Mouse (Mus musculus) cerebellum, adult 9-11 months (tissue): Measurements from ENCODE around the gene Grin2c.

ENCODE experiments used
- DNase-seq: peaks from one replicate; pipeline ENCODE4 v3.0.0; 2022

Grin2c gene

GRCm38 (mm10) chr11:115267061-115267883 is at the start of gene Grin2c:
Grin2c (minus strand) TSS chr11:115267243.
- DNase-seq, result peak; percentile 76

- DNase-seq, result no peak
These were observed 47.2 kb upstream of the Grin2c start for GRCm38 (mm10) chr11:115314249-115314648.

- no peak for DNase-seq
These were observed 41.7 kb upstream of the Grin2c start for GRCm38 (mm10) chr11:115308781-115309180.

- no peak for DNase-seq
These were observed 39.8 kb upstream of the Grin2c start, which contains the start of gene Otop2 for GRCm38 (mm10) chr11:115306863-115307262. Otop2 (plus strand) TSS chr11:115307163.

- DNase-seq, result no peak
These were observed 36.1 kb upstream of the Grin2c start for GRCm38 (mm10) chr11:115303167-115303566.

GRCm38 (mm10) chr11:115301351-115301750 is 34.3 kb upstream of the Grin2c start:
- DNase-seq, result no peak

GRCm38 (mm10) chr11:115300745-115301144 is 33.7 kb upstream of the Grin2c start:
- DNase-seq, result no peak

GRCm38 (mm10) chr11:115298160-115298559 is 31.1 kb upstream of the Grin2c start:
- peak; percentile 22 for DNase-seq

- peak; percentile 94 for DNase-seq
These were observed 30.3 kb upstream of the Grin2c start, which contains the start of gene Fads6 for GRCm38 (mm10) chr11:115297214-115297826. Fads6 (minus strand) TSS chr11:115297663.

GRCm38 (mm10) chr11:115296471-115297210 is 29.6 kb upstream of the Grin2c start:
- peak; percentile 85 for DNase-seq

GRCm38 (mm10) chr11:115295939-115296338 is 28.9 kb upstream of the Grin2c start:
- DNase-seq, result peak; percentile 39

GRCm38 (mm10) chr11:115292631-115293375 is 25.8 kb upstream of the Grin2c start:
- no peak for DNase-seq

GRCm38 (mm10) chr11:115291503-115291902 is 24.5 kb upstream of the Grin2c start:
- peak; percentile 25 for DNase-seq

GRCm38 (mm10) chr11:115290919-115291318 is 23.9 kb upstream of the Grin2c start:
- DNase-seq, result no peak

GRCm38 (mm10) chr11:115290314-115290713 is 23.3 kb upstream of the Grin2c start:
- no peak for DNase-seq

GRCm38 (mm10) chr11:115289885-115290284 is 22.8 kb upstream of the Grin2c start:
- DNase-seq, result peak; percentile 39

- no peak for DNase-seq
These were observed 21.3 kb upstream of the Grin2c start for GRCm38 (mm10) chr11:115288305-115288704.

- peak; percentile 58 for DNase-seq
These were observed 20.3 kb upstream of the Grin2c start for GRCm38 (mm10) chr11:115287386-115287785.

- peak; percentile 44 for DNase-seq
These were observed 19.4 kb upstream of the Grin2c start for GRCm38 (mm10) chr11:115286201-115286993.

- DNase-seq, result peak; percentile 8
These were observed 18.2 kb upstream of the Grin2c start for GRCm38 (mm10) chr11:115285282-115285681.

- peak; percentile 45 for DNase-seq
These were observed 17.0 kb upstream of the Grin2c start for GRCm38 (mm10) chr11:115283891-115284620.
